Mouse (Mus musculus) spleen, adult 2 months (tissue): ENCODE measurements around the gene Endou.

Experiments
- CTCF ChIP-seq: fragments of 200-500 bp; IDR thresholded peaks from 2 replicates; pipeline ENCODE4 v1.5.1; 2011; ENCODE audit warnings: mild to moderate bottlenecking, inconsistent platforms; ENCODE audit not compliant: insufficient read depth, insufficient read length, insufficient replicate concordance; ENCODE audit errors: extremely low read depth
- POLR2A ChIP-seq: fragments of 200-500 bp; IDR thresholded peaks from 2 replicates; pipeline ENCODE4 v1.6.1; 2011; ENCODE audit warnings: low read depth, low read length, inconsistent platforms

DNA sequence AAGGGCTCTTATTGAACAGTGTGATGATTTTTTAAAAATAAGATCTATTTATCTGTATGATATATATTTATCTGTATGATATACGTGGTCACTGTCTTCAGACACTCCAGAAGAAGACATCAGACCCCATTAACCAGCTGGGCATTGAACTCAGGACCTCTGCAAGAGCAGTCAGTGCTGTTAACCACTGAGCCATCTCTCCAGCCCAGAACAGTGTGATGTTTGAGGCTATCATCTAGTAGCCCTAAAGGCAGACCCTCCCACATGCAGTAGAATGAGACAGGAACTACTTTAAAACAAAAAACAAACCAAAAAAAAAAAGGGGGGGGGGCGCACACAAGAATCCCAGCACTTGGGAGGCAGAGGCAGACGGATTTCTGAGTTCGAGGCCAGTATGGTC lies 16.3 kb upstream of the Endou start:
- no peak for TF ChIP-seq POLR2A
- TF ChIP-seq CTCF = no peak
